Mouse (Mus musculus): ENCODE results near the gene 4933424G06Rik. TPM values are rescaled to one million over a fixed set of nuclear protein-coding genes. Genes with fewer than 3 reads are reported as not detected.
A peak's percentile ranks its signal among the peaks of the same experiment; 100 is the strongest.
"Not testable (repeated sequence)": the region's sequence is repeated elsewhere in the genome, so short reads cannot be mapped to it uniquely, and the experiment has no call there.

Gene 4933424G06Rik
- not detected in 2 replicates for polyA plus RNA-seq (2015; fragmentation: Nextera tagmentation; extraction: Ambion mirVana)

- H3K9ac ChIP-seq (ENCODE audit: low read length) = peak within 1 kb of the TSS; percentile 96
- peak within 1 kb of the TSS; percentile 89 for H3K4me2 ChIP-seq (ENCODE audit: low read depth, low read length)
- no peaks in the 10 kb centered on the region; the same call in none of the 2 replicates for H3K9me3 ChIP-seq (replicated peaks; ENCODE audit: control insufficient read depth, low read length)
- peaks cover 21% of the 10 kb centered on the region for H3K4me1 ChIP-seq (ENCODE audit: control insufficient read depth, insufficient read depth, low read length)
- peaks cover 20% of the 10 kb centered on the region for H3K36me3 ChIP-seq (ENCODE audit: control insufficient read depth, insufficient read depth)
- peak; percentile 95 for ATAC-seq (replicated peaks; ENCODE audit: extremely low read depth, insufficient read depth, low FRiP score)
- H3K27me3 ChIP-seq (ENCODE audit: control insufficient read depth, insufficient read depth, low read length) = no peaks in the 10 kb centered on the region
- peak within 1 kb of the TSS; percentile 90 for H3K27ac ChIP-seq (ENCODE audit: low read length)
- WGBS = under 1% methylated on average over 29 of the region's 29 CpGs
- peak within 1 kb of the TSS; percentile 93 for H3K4me3 ChIP-seq (ENCODE audit: low read length)
Measured at GRCm38 (mm10) chr1:36709854-36710280, at the start of gene 4933424G06Rik. 4933424G06Rik (plus strand) TSS chr1:36710149.

DNA sequence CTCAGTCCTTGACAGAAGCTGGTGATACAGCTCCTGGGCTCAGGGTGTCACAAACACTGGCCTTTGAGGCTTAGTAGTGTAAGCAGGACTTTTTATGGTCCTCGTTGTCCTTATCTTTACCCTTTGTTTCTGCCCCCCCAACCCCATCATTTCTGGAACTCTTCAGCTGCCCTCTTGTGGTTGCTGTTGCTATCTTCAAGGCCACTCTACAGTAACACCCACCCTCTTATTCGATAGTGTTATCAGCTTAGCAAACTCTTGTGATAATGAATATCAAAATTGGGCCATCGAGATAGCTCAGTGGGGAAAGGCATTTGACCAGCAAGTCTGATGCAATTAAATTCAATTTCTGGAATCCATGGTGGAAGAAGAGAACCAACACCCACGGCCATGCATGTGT is 45.5 kb upstream of the 4933424G06Rik start:
- Histone ChIP-seq H3K4me3 (ENCODE audit: low read length) (no peak overlapping the region), H3K4me2 (ENCODE audit: low read depth, low read length) (no peak overlapping the region), H3K9ac (ENCODE audit: low read length) (no peak overlapping the region), H3K27me3 (ENCODE audit: control insufficient read depth, insufficient read depth, low read length) (no peaks in the 10 kb centered on the region), H3K4me1 (ENCODE audit: control insufficient read depth, insufficient read depth, low read length) (no peaks in the 10 kb centered on the region), H3K36me3 (ENCODE audit: control insufficient read depth, insufficient read depth) (no peaks in the 10 kb centered on the region), H3K9me3 (replicated peaks; ENCODE audit: control insufficient read depth, low read length) (no peaks in the 10 kb centered on the region), H3K27ac (ENCODE audit: low read length) (no peak overlapping the region)
- ATAC-seq (replicated peaks; ENCODE audit: extremely low read depth, insufficient read depth, low FRiP score) = no peak
- WGBS = 43% methylated on average over 4 of the region's 4 CpGs

DNA sequence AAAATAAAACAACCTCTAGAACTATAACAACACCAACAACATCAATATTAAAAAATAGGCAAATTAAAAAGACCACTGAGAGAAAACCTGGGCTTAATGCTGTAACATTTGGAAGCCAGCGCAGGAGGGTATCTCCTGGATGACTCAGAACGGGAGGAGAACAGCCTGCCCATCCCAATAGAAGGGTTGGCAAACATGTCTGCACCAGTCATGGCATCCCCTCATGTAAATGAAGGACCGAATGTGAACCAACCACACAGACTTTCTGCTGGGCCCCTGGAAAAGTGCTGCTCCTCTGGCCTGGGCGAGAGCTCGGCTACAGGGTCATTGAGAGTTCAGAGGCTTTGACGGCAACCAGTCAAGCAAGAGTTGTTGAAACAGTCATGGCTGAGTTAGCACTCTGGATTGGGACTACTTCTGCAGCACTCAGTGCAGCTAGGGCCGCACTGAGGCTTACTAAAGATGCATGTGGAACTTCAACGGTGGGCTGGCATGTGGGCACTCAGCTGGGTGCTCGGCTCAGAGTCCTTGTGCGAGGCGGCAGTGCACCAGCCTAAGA is 44.7 kb upstream of the 4933424G06Rik start:
- Histone ChIP-seq H3K9me3 (replicated peaks; ENCODE audit: control insufficient read depth, low read length) (no peaks in the 10 kb centered on the region), H3K4me2 (ENCODE audit: low read depth, low read length) (no peak overlapping the region), H3K27me3 (ENCODE audit: control insufficient read depth, insufficient read depth, low read length) (no peaks in the 10 kb centered on the region), H3K4me3 (ENCODE audit: low read length) (no peak overlapping the region), H3K27ac (ENCODE audit: low read length) (no peak overlapping the region), H3K9ac (ENCODE audit: low read length) (no peak overlapping the region), H3K36me3 (ENCODE audit: control insufficient read depth, insufficient read depth) (no peaks in the 10 kb centered on the region), H3K4me1 (ENCODE audit: control insufficient read depth, insufficient read depth, low read length) (no peaks in the 10 kb centered on the region; the same call in 1 of the 2 replicates)
- 69% methylated on average over 11 of the region's 11 CpGs for WGBS
- ATAC-seq (replicated peaks; ENCODE audit: extremely low read depth, insufficient read depth, low FRiP score) = no peak

GRCm38 (mm10) chr1:36665934-36666333 is 44.0 kb upstream of the 4933424G06Rik start:
- ATAC-seq (replicated peaks; ENCODE audit: extremely low read depth, insufficient read depth, low FRiP score) = no peak
- Histone ChIP-seq H3K4me3 (ENCODE audit: low read length) (no peak overlapping the region), H3K4me2 (ENCODE audit: low read depth, low read length) (no peak overlapping the region), H3K9ac (ENCODE audit: low read length) (no peak overlapping the region), H3K36me3 (ENCODE audit: control insufficient read depth, insufficient read depth) (no peaks in the 10 kb centered on the region), H3K27ac (ENCODE audit: low read length) (no peak overlapping the region), H3K9me3 (replicated peaks; ENCODE audit: control insufficient read depth, low read length) (no peaks in the 10 kb centered on the region), H3K4me1 (ENCODE audit: control insufficient read depth, insufficient read depth, low read length) (no peaks in the 10 kb centered on the region; the same call in 1 of the 2 replicates), H3K27me3 (ENCODE audit: control insufficient read depth, insufficient read depth, low read length) (no peaks in the 10 kb centered on the region)
- WGBS = 65% methylated on average over 4 of the region's 4 CpGs

- ATAC-seq (replicated peaks; ENCODE audit: extremely low read depth, insufficient read depth, low FRiP score); H3K9ac ChIP-seq (ENCODE audit: low read length); H3K36me3 ChIP-seq (ENCODE audit: control insufficient read depth, insufficient read depth); H3K9me3 ChIP-seq (replicated peaks; ENCODE audit: control insufficient read depth, low read length); H3K4me3 ChIP-seq (ENCODE audit: low read length); H3K27me3 ChIP-seq (ENCODE audit: control insufficient read depth, insufficient read depth, low read length); H3K4me1 ChIP-seq (ENCODE audit: control insufficient read depth, insufficient read depth, low read length); H3K27ac ChIP-seq (ENCODE audit: low read length); H3K4me2 ChIP-seq (ENCODE audit: low read depth, low read length): not testable (repeated sequence)
- WGBS = 78% methylated on average over 4 of the region's 4 CpGs
Measured at GRCm38 (mm10) chr1:36668007-36668406, 41.9 kb upstream of the 4933424G06Rik start.

DNA sequence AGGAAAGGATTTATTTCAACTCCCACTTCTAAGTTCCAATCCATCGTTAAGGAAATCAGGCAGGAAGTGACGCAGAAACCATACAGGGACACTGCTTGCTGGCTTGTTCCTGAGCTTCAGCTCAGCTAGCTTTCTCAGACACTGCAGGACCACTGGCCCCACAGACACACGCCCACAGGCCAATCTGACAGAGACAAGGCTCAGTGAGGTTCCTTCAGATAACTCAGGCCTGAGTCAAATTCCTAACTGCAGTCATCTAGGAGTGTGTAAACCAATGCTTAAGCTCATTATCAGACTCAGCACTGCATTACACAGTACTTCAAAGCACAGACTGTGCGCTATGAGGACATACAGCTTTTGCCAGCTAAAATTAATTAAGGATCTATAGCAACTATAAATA is 39.7 kb upstream of the 4933424G06Rik start:
- Histone ChIP-seq H3K27me3 (ENCODE audit: control insufficient read depth, insufficient read depth, low read length) (no peaks in the 10 kb centered on the region), H3K9me3 (replicated peaks; ENCODE audit: control insufficient read depth, low read length) (no peaks in the 10 kb centered on the region), H3K4me1 (ENCODE audit: control insufficient read depth, insufficient read depth, low read length) (no peaks in the 10 kb centered on the region; the same call in 1 of the 2 replicates), H3K4me3 (ENCODE audit: low read length) (no peak overlapping the region), H3K9ac (ENCODE audit: low read length) (no peak overlapping the region), H3K36me3 (ENCODE audit: control insufficient read depth, insufficient read depth) (no peaks in the 10 kb centered on the region), H3K4me2 (ENCODE audit: low read depth, low read length) (no peak overlapping the region), H3K27ac (ENCODE audit: low read length) (no peak overlapping the region)
- ATAC-seq (replicated peaks; ENCODE audit: extremely low read depth, insufficient read depth, low FRiP score) = no peak
- 35% methylated on average over 4 of the region's 4 CpGs for WGBS

DNA sequence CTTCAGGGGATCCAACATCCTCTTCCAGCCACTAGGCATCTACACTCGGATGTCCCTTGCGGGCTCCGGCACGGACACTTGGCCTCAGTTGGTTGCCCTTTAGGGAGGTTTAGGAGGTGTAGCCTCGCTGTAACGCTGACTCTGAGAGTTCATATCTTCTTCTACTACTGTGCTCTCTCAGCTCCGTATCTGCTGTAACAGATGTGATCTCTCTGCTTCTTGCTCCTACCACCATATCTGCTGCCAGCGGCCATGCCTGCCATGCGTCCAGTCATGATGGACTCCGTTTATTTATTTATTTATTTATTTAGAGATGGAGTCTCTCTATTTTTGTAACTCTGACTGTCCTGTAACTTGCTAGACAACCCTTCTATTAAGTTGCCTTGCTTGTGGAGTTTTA is 38.7 kb upstream of the 4933424G06Rik start:
- Histone ChIP-seq H3K9me3 (replicated peaks; ENCODE audit: control insufficient read depth, low read length) (no peaks in the 10 kb centered on the region), H3K27ac (ENCODE audit: low read length) (no peak overlapping the region), H3K9ac (ENCODE audit: low read length) (no peak overlapping the region), H3K4me3 (ENCODE audit: low read length) (no peak overlapping the region), H3K4me1 (ENCODE audit: control insufficient read depth, insufficient read depth, low read length) (no peaks in the 10 kb centered on the region; the same call in 1 of the 2 replicates), H3K27me3 (ENCODE audit: control insufficient read depth, insufficient read depth, low read length) (no peaks in the 10 kb centered on the region), H3K36me3 (ENCODE audit: control insufficient read depth, insufficient read depth) (no peaks in the 10 kb centered on the region), H3K4me2 (ENCODE audit: low read depth, low read length) (no peak overlapping the region)
- 85% methylated on average over 10 of the region's 10 CpGs for WGBS
- ATAC-seq (replicated peaks; ENCODE audit: extremely low read depth, insufficient read depth, low FRiP score) = no peak

DNA sequence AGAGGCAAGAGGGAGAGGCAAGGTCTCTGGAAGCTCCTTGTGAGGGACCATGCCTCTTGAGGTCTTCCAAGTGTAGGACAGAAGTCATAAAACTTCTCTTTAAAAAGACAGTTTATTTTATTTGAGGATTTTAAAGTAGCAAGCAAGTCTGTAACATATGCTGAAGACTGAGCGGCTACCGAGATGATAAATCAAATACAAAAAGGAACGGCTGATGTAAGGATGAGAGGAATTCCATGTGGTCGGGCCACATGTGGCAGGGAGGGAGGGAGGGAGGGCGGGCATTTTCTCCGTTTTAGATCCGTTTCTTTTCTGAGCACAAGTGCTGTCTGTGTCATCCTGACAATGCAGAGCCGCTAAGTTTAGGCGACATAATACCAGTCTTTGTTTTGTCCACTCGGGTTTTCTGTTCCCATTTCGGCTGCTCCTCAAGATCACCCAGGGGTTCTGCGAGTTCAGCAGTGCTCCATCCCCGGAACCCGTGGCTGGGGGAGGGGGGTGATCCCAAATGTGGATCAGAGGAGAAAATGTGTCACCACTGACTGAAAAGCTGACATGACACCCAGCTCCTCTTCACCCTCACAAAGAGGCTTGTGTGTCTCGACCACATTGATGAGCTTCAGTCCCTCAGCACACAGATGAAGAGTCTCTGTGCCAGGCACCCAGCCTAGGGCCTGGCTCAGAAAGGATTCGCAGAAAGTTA is 37.1 kb upstream of the 4933424G06Rik start:
- no peak for ATAC-seq (replicated peaks; ENCODE audit: extremely low read depth, insufficient read depth, low FRiP score)
- 51% methylated on average over 16 of the region's 16 CpGs for WGBS
- Histone ChIP-seq H3K27ac (ENCODE audit: low read length) (no peak overlapping the region), H3K4me3 (ENCODE audit: low read length) (no peak overlapping the region), H3K9me3 (replicated peaks; ENCODE audit: control insufficient read depth, low read length) (no peaks in the 10 kb centered on the region), H3K27me3 (ENCODE audit: control insufficient read depth, insufficient read depth, low read length) (no peaks in the 10 kb centered on the region), H3K4me1 (ENCODE audit: control insufficient read depth, insufficient read depth, low read length) (no peaks in the 10 kb centered on the region; the same call in 1 of the 2 replicates), H3K4me2 (ENCODE audit: low read depth, low read length) (0 out of 2 replicates have a peak overlapping the region, but pooled peaks have one; percentile 3), H3K9ac (ENCODE audit: low read length) (no peak overlapping the region), H3K36me3 (ENCODE audit: control insufficient read depth, insufficient read depth) (no peaks in the 10 kb centered on the region)

DNA sequence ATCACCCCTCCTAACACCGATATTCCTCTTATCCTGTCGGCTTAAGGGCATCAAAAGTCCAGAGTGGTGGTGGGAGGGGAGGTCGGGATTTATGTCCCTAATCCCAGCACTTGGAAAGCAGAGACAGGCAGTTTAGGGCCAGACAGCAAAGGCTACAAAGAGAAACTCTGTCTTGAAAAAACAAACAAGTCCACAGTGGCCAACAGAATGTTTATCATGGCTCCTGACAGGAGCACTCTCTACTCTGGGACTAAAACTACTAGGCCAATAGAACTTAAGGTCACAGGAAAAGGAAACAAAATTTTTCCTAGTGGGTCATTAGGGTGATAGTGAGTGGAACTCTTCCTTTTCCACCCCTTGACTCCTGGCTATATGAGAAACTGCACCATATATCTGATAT is 35.0 kb upstream of the 4933424G06Rik start:
- H3K36me3 ChIP-seq (ENCODE audit: control insufficient read depth, insufficient read depth) = no peaks in the 10 kb centered on the region
- H3K4me3 ChIP-seq (ENCODE audit: low read length) = no peak overlapping the region
- no peaks in the 10 kb centered on the region for H3K27me3 ChIP-seq (ENCODE audit: control insufficient read depth, insufficient read depth, low read length)
- H3K9ac ChIP-seq (ENCODE audit: low read length) = no peak overlapping the region
- WGBS = 39% methylated on average over 3 of the region's 3 CpGs
- H3K27ac ChIP-seq (ENCODE audit: low read length) = no peak overlapping the region
- H3K4me2 ChIP-seq (ENCODE audit: low read depth, low read length) = no peak overlapping the region
- no peak for ATAC-seq (replicated peaks; ENCODE audit: extremely low read depth, insufficient read depth, low FRiP score)
- H3K9me3 ChIP-seq (replicated peaks; ENCODE audit: control insufficient read depth, low read length) = no peaks in the 10 kb centered on the region
- no peaks in the 10 kb centered on the region; the same call in 1 of the 2 replicates for H3K4me1 ChIP-seq (ENCODE audit: control insufficient read depth, insufficient read depth, low read length)
